Mouse (Mus musculus): ENCODE measurements around the gene Irf2bp1. TPM values are rescaled to one million over a fixed set of nuclear protein-coding genes. Genes with fewer than 3 reads are reported as not detected.
A peak's percentile ranks its signal among the peaks of the same experiment; 100 is the strongest.

Gene Irf2bp1
- polyA plus RNA-seq, 1 experiment from 2014 or later, result 35.0 TPM

- H3K4me3 ChIP-seq (ENCODE audit: low read depth, low read length), result no peak overlapping the region
- no peak for ATAC-seq (ENCODE audit: insufficient read depth)
- H3K9me3 ChIP-seq (ENCODE audit: low read depth, low read length), result no peaks in the 10 kb centered on the region
- H3K36me3 ChIP-seq (ENCODE audit: insufficient read depth), result no peaks in the 10 kb centered on the region
- no peaks in the 10 kb centered on the region for H3K27me3 ChIP-seq (ENCODE audit: insufficient read depth, low read length)
- no peak overlapping the region for H3K9ac ChIP-seq
- DNase-seq, result no peak
- H3K27ac ChIP-seq (ENCODE audit: low read depth), result no peak overlapping the region
- peaks cover 6% of the 10 kb centered on the region for H3K4me1 ChIP-seq (ENCODE audit: insufficient read depth)
- no peak overlapping the region for H3K4me2 ChIP-seq
- WGBS, result 63% methylated on average over 15 of the region's 15 CpGs
- no peak for TF ChIP-seq CTCF (IDR thresholded peaks at IDR 0.05; ENCODE audit: low read depth)
These were observed 10.6 kb downstream of the Irf2bp1 start for GRCm38 (mm10) chr7:19014452-19014851.

GRCm38 (mm10) chr7:19016042-19016441 lies 12.2 kb downstream of the Irf2bp1 start:
- Histone ChIP-seq H3K9me3 (ENCODE audit: low read depth, low read length) (no peaks in the 10 kb centered on the region), H3K4me3 (ENCODE audit: low read depth, low read length) (no peak overlapping the region), H3K27ac (ENCODE audit: low read depth) (no peak overlapping the region), H3K27me3 (ENCODE audit: insufficient read depth, low read length) (peaks cover 3% of the 10 kb centered on the region; the same call in 1 of the 2 replicates), H3K4me2 (no peak overlapping the region), H3K36me3 (ENCODE audit: insufficient read depth) (no peaks in the 10 kb centered on the region), H3K9ac (no peak overlapping the region), H3K4me1 (ENCODE audit: insufficient read depth) (peaks cover 6% of the 10 kb centered on the region)
- ATAC-seq (ENCODE audit: insufficient read depth) (no peak), DNase-seq (no peak)
- 84% methylated on average over 4 of the region's 4 CpGs for WGBS
- TF ChIP-seq CTCF (IDR thresholded peaks at IDR 0.05; ENCODE audit: low read depth), result no peak

DNA sequence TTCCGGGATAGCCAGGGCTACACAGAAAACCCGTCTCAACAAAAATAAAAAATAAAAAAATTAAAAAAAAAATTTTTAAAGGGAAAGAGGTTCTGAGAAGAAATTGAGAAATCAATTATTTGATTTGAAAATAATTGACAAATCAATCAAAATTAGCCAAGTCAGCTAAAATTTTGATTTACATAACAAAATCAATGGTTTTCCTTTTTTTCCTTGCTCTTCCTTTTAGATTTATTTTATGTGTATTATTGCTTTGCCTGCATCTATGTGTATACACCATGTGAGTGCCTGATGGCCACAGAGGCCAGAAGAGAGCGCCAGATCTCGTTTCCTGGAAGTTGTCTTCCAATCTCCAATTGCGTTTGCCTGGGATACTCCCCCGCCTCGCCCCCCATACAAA lies 14.1 kb downstream of the Irf2bp1 start:
- DNase-seq, result no peak
- TF ChIP-seq CTCF (IDR thresholded peaks at IDR 0.05; ENCODE audit: low read depth), result no peak
- Histone ChIP-seq H3K4me2 (no peak overlapping the region), H3K27me3 (ENCODE audit: insufficient read depth, low read length) (peaks cover 22% of the 10 kb centered on the region), H3K27ac (ENCODE audit: low read depth) (no peak overlapping the region), H3K36me3 (ENCODE audit: insufficient read depth) (no peaks in the 10 kb centered on the region), H3K4me3 (ENCODE audit: low read depth, low read length) (no peak overlapping the region), H3K9me3 (ENCODE audit: low read depth, low read length) (no peaks in the 10 kb centered on the region), H3K9ac (no peak overlapping the region), H3K4me1 (ENCODE audit: insufficient read depth) (no peaks in the 10 kb centered on the region)
- ATAC-seq (ENCODE audit: insufficient read depth), result no peak
- 84% methylated on average over 7 of the region's 7 CpGs for WGBS

- 10% methylated on average over 8 of the region's 8 CpGs for WGBS
- DNase-seq (no peak), ATAC-seq (ENCODE audit: insufficient read depth) (no peak)
- Histone ChIP-seq H3K4me3 (ENCODE audit: low read depth, low read length) (no peak overlapping the region), H3K9ac (no peak overlapping the region), H3K9me3 (ENCODE audit: low read depth, low read length) (no peaks in the 10 kb centered on the region), H3K36me3 (ENCODE audit: insufficient read depth) (no peaks in the 10 kb centered on the region), H3K4me2 (0 out of 2 replicates have a peak overlapping the region, but pooled peaks have one; percentile 12), H3K27me3 (ENCODE audit: insufficient read depth, low read length) (peaks cover 31% of the 10 kb centered on the region), H3K4me1 (ENCODE audit: insufficient read depth) (0 out of 2 replicates have a peak, but pooled peaks cover 5% of the 10 kb centered on the region), H3K27ac (ENCODE audit: low read depth) (no peak overlapping the region)
- no peak for TF ChIP-seq CTCF (IDR thresholded peaks at IDR 0.05; ENCODE audit: low read depth)
These were observed 17.2 kb downstream of the Irf2bp1 start for GRCm38 (mm10) chr7:19021048-19021447.

DNA sequence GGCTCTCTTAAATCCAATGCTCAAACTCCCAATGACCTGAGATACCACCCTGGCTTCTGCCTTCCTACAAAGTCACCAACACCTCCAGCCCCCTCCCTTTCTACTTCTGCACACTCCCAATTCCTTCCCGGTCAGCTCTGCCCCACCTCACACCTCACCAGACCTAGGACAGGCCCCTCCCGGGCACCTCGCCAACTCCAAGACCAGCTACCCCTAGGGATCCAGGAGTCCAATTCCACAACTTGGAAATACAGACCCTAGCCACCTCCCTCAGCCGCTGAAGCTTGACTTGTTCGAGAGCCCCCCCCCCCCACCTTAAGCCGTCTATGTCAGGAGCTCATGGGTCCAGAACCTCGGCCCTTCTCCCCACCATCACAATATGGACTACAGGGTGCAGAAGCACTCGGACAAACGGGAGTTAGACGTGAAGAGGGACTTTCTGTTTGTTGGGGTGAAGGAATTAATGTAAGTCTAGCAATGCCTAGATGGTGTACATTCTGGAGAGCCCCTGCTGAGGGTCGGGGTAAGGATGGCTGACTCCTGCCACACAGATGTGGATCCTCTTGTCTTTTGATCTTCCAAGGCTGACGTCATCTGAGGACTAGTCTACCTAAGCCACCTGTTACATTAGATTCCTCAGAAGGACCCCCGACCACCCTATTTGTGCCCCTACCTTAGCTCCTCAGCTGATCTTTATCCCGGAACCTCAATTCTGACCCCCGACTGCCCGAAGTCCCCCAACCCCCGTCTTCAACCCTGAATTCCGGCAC lies 18.5 kb downstream of the Irf2bp1 start:
- Histone ChIP-seq H3K27ac (ENCODE audit: low read depth) (no peak overlapping the region), H3K4me2 (peak overlapping the region; percentile 51), H3K9me3 (ENCODE audit: low read depth, low read length) (no peaks in the 10 kb centered on the region), H3K4me1 (ENCODE audit: insufficient read depth) (0 out of 2 replicates have a peak, but pooled peaks cover 5% of the 10 kb centered on the region), H3K9ac (no peak overlapping the region), H3K4me3 (ENCODE audit: low read depth, low read length) (peak overlapping the region; percentile 76), H3K27me3 (ENCODE audit: insufficient read depth, low read length) (peaks cover 31% of the 10 kb centered on the region), H3K36me3 (ENCODE audit: insufficient read depth) (no peaks in the 10 kb centered on the region)
- TF ChIP-seq CTCF (IDR thresholded peaks at IDR 0.05; ENCODE audit: low read depth), result no peak
- DNase-seq (no peak), ATAC-seq (ENCODE audit: insufficient read depth) (no peak)
- 44% methylated on average over 18 of the region's 18 CpGs for WGBS

- DNase-seq (peak; percentile 48), ATAC-seq (ENCODE audit: insufficient read depth) (peak; percentile 35; the same call in 1 of the 2 replicates)
- H3K9ac ChIP-seq, result peak within 1 kb of the TSS; percentile 90
- H3K4me3 ChIP-seq (ENCODE audit: low read depth, low read length), result peak within 1 kb of the TSS; percentile 76
- 3% methylated on average over 30 of the region's 30 CpGs for WGBS
- peak within 1 kb of the TSS; percentile 91 for H3K4me2 ChIP-seq
- H3K4me1 ChIP-seq (ENCODE audit: insufficient read depth), result 0 out of 2 replicates have a peak, but pooled peaks cover 5% of the 10 kb centered on the region
- TF ChIP-seq CTCF (IDR thresholded peaks at IDR 0.05; ENCODE audit: low read depth), result no peak
- no peaks in the 10 kb centered on the region for H3K9me3 ChIP-seq (ENCODE audit: low read depth, low read length)
- 0 out of 2 replicates have a peak within 1 kb of the TSS, but pooled peaks have one; percentile 20 for H3K27ac ChIP-seq (ENCODE audit: low read depth)
- peaks cover 31% of the 10 kb centered on the region for H3K27me3 ChIP-seq (ENCODE audit: insufficient read depth, low read length)
- no peaks in the 10 kb centered on the region for H3K36me3 ChIP-seq (ENCODE audit: insufficient read depth)
These were observed 19.5 kb downstream of the Irf2bp1 start, which contains the start of gene Foxa3 for GRCm38 (mm10) chr7:19023357-19023814. Foxa3 (minus strand) TSS chr7:19023538.

GRCm38 (mm10) chr7:19024096-19024506 lies 20.3 kb downstream of the Irf2bp1 start, which contains the start of gene Sympk:
Sympk (plus strand) TSS chr7:19024377.
- Histone ChIP-seq H3K4me1 (ENCODE audit: insufficient read depth) (0 out of 2 replicates have a peak, but pooled peaks cover 5% of the 10 kb centered on the region), H3K9me3 (ENCODE audit: low read depth, low read length) (no peaks in the 10 kb centered on the region), H3K27me3 (ENCODE audit: insufficient read depth, low read length) (peaks cover 31% of the 10 kb centered on the region), H3K4me2 (peak within 1 kb of the TSS; percentile 91), H3K4me3 (ENCODE audit: low read depth, low read length) (peak within 1 kb of the TSS; percentile 76), H3K36me3 (ENCODE audit: insufficient read depth) (peaks cover 4% of the 10 kb centered on the region), H3K27ac (ENCODE audit: low read depth) (peak within 1 kb of the TSS; percentile 20; the same call in 1 of the 2 replicates), H3K9ac (peak within 1 kb of the TSS; percentile 90)
- DNase-seq (peak; percentile 99), ATAC-seq (ENCODE audit: insufficient read depth) (peak; percentile 95)
- no peak for TF ChIP-seq CTCF (IDR thresholded peaks at IDR 0.05; ENCODE audit: low read depth)
- WGBS, result 1% methylated on average over 35 of the region's 50 CpGs

Data from lung, embryonic 14.5 days (tissue).